Mouse (Mus musculus) urinary bladder, postnatal 10 days (tissue): Measurements from ENCODE around the gene Ifit3.
"Not testable (repeated sequence)": the region's sequence is repeated elsewhere in the genome, so short reads cannot be mapped to it uniquely, and the experiment has no call there.

Experiments
- DNase-seq: peaks from one replicate; pipeline ENCODE4 v3.0.0; 2022; ENCODE audit warnings: low spot score

The Ifit3 gene

GRCm38 (mm10) chr19:34583126-34583766 is at the start of gene Ifit3:
TSS of gene Ifit3 (plus strand) at chr19:34583531.
- DNase-seq: not testable (repeated sequence)

GRCm38 (mm10) chr19:34539422-34539821 is 43.9 kb upstream of the Ifit3 start:
- DNase-seq: no peak

DNA sequence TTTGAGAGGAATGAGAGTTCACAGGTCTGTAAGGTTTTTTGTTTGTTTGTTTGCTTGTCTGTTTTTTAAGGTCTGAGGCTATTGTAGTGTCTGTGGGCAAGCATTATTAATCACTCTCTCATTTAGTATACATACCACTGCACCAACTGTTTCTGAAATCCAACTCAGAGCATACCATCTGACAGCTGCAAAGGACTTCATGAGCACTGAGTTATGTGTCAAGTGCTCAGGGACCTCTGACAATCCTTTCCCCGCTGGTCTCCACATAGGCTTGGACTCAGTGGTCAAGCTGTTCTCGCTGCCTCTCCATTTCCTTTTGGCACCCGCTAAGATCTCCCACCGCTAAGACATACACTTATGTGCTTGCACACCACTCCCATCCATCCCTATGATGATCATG is 37.1 kb upstream of the Ifit3 start:
- DNase-seq: no peak

DNA sequence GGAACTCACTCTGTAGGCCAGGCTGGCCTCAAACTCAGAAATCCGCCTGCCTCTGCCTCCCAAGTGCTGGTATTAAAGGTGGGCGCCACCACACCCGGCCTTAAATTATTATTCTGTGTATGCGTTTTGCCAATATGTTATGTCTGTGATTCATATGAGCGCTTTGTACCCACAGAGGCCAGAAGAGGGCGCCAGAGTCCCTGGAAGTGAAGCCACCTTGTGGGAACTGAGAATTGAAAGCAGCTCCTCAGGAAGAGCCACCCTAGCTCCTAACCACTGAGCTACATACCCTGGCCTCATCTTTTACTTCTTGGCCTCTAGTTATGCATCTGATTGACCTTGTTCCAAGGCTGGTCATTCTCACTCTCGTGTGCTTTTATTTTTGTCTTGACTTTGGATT is 35.4 kb upstream of the Ifit3 start:
- peak; percentile 36 for DNase-seq

- no peak for DNase-seq
Observed at GRCm38 (mm10) chr19:34550205-34550533, 33.2 kb upstream of the Ifit3 start.

DNA sequence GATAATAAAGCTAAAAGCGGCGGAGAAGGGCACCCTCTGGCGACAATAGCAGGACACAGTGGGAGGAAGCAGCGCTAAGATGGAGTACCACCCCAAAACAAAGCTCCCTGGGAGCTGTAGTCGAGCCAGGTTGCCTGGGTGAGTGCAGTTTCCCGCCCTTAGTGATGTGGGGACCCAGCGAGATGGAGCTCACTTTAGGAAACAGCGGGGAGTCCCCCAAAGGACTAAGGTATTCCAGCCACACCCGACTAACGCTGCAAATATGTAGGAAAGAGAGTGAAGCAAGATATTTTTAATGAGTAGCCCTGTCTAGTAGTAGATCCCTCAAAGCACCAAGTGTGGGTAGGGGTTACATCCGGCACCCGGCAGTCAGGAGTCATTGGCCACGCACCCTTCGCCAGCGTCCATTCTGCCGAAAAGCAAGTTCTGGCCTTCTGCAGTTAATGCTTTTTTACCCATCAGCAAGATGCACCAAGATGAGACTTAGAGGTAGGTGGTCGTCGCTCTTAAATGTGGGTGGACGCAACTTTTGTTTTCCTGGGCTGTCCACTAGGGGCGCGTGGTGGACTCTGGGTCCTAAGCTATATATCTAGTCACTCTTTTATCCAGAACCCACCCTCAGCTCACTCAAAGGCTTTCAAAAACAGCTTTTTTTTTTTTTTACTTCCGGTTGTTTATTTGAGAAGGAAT is 32.7 kb upstream of the Ifit3 start, which contains the start of gene Ifit2:
TSS of gene Ifit2 (plus strand) at position 161 of the 690 bp plus-strand sequence.
- DNase-seq: no peak

DNA sequence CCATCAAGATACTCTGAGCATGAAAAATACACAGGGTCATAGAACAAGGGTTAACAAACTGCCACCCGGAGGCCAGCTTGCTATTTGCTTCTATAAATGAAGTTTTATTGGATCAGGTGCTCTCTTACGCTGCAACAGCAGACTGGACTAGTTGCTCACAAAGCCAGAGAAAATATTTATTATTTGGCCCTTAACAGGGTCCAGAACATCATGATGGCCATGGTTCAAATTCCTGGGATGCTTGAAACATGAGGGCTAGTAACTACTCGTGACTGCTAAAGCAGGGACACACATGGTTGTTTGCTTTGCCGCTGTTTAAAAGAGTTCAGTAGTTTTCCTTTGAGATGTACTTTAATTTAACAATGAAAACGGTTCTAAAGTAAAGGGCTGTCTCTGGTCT is 31.4 kb upstream of the Ifit3 start:
- no peak for DNase-seq

- no peak for DNase-seq
Observed at GRCm38 (mm10) chr19:34553021-34553420, 30.3 kb upstream of the Ifit3 start.

- DNase-seq: no peak
Observed at GRCm38 (mm10) chr19:34553522-34553921, 29.8 kb upstream of the Ifit3 start.

DNA sequence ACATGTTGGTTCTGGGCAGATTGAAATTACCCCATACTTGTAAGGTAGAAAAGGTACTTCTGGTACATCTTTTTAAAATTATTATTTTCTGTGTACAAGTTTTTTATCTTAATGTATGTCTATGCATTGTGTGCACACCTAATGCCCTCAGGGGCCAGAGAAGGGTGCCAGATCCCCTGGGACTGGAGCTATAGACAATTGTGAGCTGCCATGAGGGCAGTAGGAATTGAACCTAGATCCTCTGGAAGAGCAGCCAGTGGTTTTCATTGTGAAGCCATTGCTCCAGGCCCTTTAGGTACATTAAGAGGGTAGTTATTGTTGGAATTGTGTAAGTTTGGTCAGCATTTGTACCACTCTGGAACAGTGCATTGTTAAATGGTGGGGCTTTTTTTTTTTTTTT is 29.3 kb upstream of the Ifit3 start:
- DNase-seq: no peak

DNA sequence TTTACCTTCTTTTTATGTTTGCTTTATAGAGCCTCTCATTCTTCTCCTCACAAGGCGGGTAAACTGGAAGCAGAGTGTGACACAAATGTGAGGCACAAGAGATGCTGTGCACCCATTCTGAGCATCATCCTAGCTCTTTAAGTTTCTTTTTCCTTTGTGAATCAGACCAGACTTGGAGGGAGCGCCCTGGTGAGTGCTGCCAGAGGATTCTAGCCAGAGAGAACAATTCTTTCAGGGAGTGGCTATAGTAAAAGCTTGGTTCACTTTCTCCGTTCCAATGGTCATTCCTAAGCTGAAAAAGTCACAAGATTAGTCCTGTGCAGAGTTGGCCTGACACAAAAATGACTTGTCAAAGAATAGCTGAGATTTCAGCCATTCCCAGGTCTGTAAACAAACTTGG is 26.7 kb upstream of the Ifit3 start:
- no peak for DNase-seq

DNA sequence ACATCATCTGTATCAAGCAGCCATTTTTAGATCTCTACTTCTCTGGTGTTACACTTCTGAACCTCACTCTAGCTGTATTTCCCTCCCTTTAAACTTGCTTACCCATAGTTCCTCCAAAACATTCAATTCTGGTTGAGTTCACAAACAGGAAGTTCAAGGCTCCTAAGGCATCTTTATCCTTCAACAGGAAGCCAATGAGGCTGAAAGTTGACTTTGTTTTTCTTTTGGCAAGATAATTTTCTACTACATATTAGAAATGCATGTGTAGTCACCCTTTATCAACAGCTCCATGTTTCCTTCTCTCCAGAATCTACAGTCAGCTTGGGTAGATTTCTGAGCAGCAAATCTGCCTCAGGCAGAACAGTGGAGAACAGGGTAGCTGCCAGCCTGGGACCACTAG is 20.8 kb upstream of the Ifit3 start:
- no peak for DNase-seq

GRCm38 (mm10) chr19:34566178-34566784 is 17.1 kb upstream of the Ifit3 start:
- no peak for DNase-seq

DNA sequence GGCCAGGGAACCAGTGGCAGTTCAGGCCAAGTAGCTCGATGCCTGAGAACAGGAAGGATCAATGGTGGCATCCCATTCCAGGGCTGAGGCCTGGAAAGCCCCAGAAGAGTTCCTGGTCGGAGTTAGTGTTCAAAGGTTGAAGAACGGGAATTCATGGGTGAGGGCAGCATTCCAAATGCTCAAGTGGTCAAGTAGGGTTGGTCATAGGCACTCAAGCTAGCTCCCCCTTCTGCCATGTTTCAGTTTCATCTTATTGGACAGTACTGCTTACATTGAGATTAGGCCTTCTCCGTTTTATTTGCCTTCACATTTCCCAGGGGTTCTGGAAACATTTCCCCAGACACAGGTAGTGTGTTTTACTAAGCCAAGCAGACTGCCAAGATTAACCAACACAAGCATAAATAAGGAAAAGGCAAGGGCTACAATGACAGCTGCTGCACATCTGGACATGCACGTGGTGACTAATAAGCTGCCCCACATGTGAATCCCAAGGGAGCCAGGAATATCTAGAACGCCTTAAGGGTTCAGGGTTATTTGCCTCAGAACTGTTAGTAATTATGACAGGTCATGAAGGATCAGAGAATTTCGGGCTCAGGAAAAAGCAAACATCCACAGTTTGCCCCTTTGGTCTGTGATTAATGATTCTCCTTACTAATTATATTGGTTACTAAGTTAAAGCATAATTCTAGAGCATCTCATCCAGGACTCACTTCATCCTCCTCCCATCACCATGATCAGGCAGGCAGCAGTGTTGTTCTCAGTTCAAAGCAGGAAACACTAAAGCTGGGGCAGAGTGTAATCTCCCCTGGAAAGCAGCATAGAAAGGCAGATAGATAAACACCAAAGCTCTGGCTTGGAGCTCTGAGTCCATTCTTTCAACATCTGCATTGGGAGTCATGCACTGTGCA is 14.1 kb upstream of the Ifit3 start:
- no peak for DNase-seq

DNA sequence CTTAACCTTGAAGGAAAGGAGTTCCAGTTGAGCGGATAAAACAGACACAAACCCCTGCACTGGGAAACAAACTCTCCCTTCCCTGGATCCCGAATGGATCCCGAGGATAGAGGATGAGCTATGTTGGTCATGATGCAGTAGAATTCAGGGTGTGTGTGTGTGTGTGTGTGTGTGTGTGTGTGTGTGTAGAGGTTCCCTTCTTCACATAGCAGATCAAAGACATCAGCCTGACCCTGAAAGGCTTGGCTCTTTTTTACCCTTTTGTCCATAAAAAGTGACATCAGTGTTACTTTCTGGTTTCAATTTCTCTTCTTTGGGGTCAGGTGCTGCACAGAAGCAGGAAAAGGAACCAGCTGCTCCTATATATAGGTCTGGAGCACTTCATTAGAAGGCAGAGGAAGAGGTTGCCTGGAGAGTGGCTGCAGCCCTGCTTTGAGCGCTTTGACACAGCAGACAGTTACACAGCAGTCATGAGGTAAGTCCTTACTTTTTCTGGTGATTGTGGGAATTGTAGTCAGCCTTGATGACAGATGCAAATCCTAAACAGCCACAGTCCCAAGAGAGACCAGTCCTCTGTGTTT is 13.3 kb upstream of the Ifit3 start:
- DNase-seq: no peak

DNA sequence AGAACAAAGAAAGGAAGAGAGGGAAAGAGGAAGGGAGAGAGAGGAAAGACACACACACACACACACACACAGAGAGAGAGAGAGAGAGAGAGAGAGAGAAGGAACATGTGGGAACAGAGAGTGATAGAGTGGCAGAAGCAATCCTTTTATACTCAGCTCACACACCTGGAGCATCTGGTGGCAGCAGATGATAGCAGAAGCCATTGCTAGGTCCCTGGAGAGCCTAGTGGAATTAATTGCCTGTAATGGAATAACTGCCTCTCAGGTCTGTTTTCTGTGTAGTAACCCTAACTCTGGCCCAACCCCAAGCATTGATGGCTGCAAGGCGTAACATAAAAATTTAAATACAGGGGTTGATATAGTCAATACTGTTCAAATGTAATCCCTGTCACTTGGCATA is 12.3 kb upstream of the Ifit3 start:
- DNase-seq: no peak

GRCm38 (mm10) chr19:34573650-34574049 is 9.7 kb upstream of the Ifit3 start:
- DNase-seq: no peak

GRCm38 (mm10) chr19:34577121-34577520 is 6.2 kb upstream of the Ifit3 start:
- DNase-seq: no peak

DNA sequence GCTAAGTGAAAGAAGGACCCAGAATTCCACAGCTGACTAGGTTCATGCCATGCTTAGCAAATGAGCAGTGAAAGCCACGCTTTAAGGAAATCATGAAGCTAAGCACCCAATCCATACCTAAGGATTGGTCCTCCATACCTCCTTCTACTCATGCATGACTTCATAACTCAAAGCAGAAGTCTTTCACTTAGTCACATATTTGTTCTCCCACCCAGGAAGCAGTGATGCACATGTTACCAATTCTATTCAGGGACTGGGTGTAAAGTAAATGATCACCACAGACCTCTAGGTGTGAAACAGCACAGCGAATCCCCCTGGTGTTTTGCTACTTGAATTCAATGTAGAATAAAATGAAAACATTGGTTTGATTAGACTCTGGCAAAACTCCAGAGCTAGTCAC is 635 bp upstream of the Ifit3 start:
- not testable (repeated sequence) for DNase-seq

- not testable (repeated sequence) for DNase-seq
Observed at GRCm38 (mm10) chr19:34585740-34586458, 2.6 kb downstream of the Ifit3 start.

DNA sequence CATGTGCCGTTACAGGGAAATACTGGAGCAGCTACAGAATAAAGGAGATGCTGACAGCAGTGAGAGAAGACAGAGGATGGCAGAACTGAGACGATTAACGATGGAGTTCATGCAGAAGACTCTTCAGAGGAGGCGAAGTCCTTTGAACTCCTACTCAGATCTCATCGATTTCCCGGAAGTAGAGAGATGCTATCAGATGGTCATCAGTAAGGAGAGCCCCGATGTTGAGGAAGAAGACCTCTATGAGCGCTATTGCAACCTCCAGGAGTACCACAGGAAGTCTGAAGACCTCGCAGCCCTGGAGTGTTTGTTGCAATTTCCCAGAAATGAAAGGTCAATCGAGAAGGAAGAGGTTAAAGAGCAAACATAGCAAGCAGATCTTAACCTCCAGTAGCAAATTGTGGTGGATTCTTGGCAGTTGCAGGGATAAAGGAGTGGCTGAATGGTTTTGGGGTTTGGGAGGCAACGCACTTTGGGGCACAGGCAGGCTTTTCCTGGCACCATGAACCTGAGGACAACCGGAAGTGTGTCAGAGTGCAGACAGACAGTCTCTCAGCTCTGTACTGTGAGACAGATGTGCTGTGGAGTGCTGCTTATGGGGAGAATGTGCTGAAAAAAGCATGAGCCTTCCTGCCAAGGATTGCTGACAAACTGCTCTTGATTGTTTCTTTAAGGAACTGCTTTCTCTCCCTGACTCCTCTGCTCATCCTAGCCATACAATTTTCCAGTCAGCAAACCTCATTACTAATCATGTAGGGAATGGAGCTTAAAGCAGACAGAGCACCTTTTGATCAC is 4.8 kb downstream of the Ifit3 start:
- not testable (repeated sequence) for DNase-seq
